Mouse (Mus musculus) embryonic facial prominence, embryonic 14.5 days (tissue): ENCODE data around the gene Prrc2b. TPM values are rescaled to one million over a fixed set of nuclear protein-coding genes. Genes with fewer than 3 reads are reported as not detected.

Experiments used
- ATAC-seq: fragments of 200-750 bp; cut with Nextera tagmentation; 2 replicates; pipeline ENCODE4 v1.8.0; 2017; ENCODE audit warnings: low read depth, moderate number of reproducible peaks, moderate TSS enrichment
- DNase-seq: peaks from one replicate; pipeline ENCODE4 v3.0.0-alpha.2; 2015; ENCODE audit warnings: low spot score
- H3K27ac ChIP-seq: fragments of 300-500 bp; sonication (generic); replicated peaks from 2 replicates; pipeline ENCODE4 v1.5.1; 2014; ENCODE audit warnings: low read depth, mild to moderate bottlenecking, low read length, moderate library complexity
- H3K27me3 ChIP-seq: fragments of 300-500 bp; sonication (generic); replicated peaks from 2 replicates; pipeline ENCODE4 v1.6.1; 2014; ENCODE audit warnings: low read length; ENCODE audit not compliant: control insufficient read depth, insufficient read depth
- H3K36me3 ChIP-seq: fragments of 300-500 bp; sonication (generic); 2 replicates; pipeline ENCODE4 v1.6.1; 2014; ENCODE audit warnings: low read length, mixed read lengths; ENCODE audit not compliant: control insufficient read depth, insufficient read depth
- H3K4me1 ChIP-seq: fragments of 300-500 bp; sonication (generic); 2 replicates; pipeline ENCODE4 v1.6.1; 2014; ENCODE audit warnings: antibody characterized with exemption, low read length; ENCODE audit not compliant: control insufficient read depth, insufficient read depth
- H3K4me2 ChIP-seq: fragments of 300-500 bp; sonication (generic); 2 replicates; pipeline ENCODE4 v1.6.1; 2014; ENCODE audit warnings: low read depth, mild to moderate bottlenecking, low read length, moderate library complexity, mixed read lengths
- H3K4me3 ChIP-seq: fragments of 300-500 bp; sonication (generic); 2 replicates; pipeline ENCODE4 v1.5.1; 2014; ENCODE audit warnings: low read depth, mild to moderate bottlenecking, low read length
- H3K9ac ChIP-seq: fragments of 300-500 bp; sonication (generic); 2 replicates; pipeline ENCODE4 v1.6.1; 2014; ENCODE audit warnings: low read depth, mild to moderate bottlenecking, low read length, moderate library complexity, mixed read lengths
- H3K9me3 ChIP-seq: fragments of 300-500 bp; sonication (generic); 2 replicates; pipeline ENCODE4 v1.6.1; 2016; ENCODE audit warnings: low read length; ENCODE audit not compliant: control insufficient read depth
- WGBS: fragments of 180-500 bp; shearing (Covaris S2); extraction: QIAGEN DNeasy Blood & Tissue Kit; methylation state at CpG from one replicate; pipeline ENCODE4 v1.1.7; 2014; 5-methylcytosine and 5-hydroxymethylcytosine counted together
- polyA plus RNA-seq: library from polyadenylated mRNA; unstranded; fragments of >200 nt; fragmentation: Nextera tagmentation; extraction: Ambion mirVana; gene quantifications from 2 replicates; pipeline ENCODE4 v1.2.1, GENCODE M21; 2014

Prrc2b gene
- polyA plus RNA-seq, result 63.0 and 66.0 TPM in 2 replicates

DNA sequence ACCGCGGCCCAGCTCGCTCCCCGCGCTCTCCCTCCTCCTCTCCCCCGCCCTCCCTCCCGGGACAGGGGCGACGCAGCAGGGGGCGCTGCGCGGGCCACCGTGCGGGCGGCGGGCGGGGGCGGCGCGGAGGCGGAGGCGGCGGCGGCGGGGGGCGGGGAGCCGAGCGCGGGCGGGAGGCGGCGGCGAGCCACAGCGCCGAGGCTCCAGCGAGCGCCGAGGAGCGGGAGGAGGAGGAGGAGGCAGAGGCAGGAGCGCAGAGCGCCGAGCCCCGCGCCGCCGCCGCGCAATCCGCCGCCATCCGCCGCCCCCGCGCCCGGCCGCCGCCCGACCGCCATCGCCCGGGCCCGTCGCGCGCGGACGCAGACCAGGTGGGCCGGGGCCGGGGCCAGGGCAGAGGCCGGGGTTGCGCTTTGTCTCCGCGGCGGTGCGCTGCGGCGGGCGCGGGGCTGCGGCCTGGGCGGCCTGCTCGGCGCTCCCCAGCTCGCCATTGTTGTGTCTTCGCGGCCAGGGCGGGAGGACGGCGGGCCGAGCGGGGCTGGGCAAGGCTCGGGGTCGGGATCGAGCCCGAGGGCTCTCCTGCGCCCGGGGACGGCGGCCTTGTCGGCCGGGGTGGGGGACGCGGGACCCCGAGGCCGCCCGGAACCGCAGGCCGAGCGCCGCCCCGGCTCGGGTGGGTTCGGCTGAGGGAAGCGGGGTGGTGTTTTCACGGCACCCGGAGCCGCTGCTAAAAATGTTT lies at the start of gene Prrc2b:
Gene Prrc2b, plus strand, starts transcription at position 159 of the 736 bp plus-strand sequence.
- peak within 1 kb of the TSS; percentile 88 for H3K4me3 ChIP-seq
- H3K9me3 ChIP-seq, result no peaks in the 10 kb centered on the region
- ATAC-seq, result peak; percentile 80
- no peaks in the 10 kb centered on the region for H3K36me3 ChIP-seq
- H3K27ac ChIP-seq, result peak within 1 kb of the TSS; percentile 99
- no peaks in the 10 kb centered on the region for H3K27me3 ChIP-seq
- WGBS, result under 1% methylated on average over 17 of the region's 117 CpGs
- peak; percentile 80 for DNase-seq
- H3K4me2 ChIP-seq, result peak within 1 kb of the TSS; percentile 96
- H3K9ac ChIP-seq, result peak within 1 kb of the TSS; percentile 100
- peaks cover 39% of the 10 kb centered on the region for H3K4me1 ChIP-seq

DNA sequence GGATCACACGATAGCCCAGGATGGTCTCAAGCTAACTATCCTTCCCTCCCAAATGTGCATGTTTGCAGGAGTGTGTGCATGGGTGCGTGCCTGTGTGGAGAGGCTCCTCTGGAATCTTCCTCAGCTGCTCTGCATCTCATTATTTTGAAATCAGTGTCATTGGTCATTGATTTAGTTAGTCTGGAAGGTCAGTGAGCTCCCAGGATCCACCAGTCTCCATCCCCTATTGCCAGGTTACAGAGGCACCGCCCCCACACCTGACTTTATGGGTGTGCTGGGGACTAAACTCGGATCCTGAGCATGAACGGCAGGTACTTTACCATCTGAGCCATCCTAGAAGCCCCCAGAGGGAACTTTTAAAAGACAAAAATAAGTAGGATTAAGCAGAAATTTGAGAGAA lies 47.9 kb upstream of the Prrc2b start:
- ATAC-seq (no peak), DNase-seq (no peak)
- no peaks in the 10 kb centered on the region for H3K36me3 ChIP-seq
- WGBS, result 50% methylated on average over 5 of the region's 5 CpGs
- H3K27me3 ChIP-seq, result no peaks in the 10 kb centered on the region
- H3K9ac ChIP-seq, result no peak overlapping the region
- no peaks in the 10 kb centered on the region for H3K4me1 ChIP-seq
- H3K4me2 ChIP-seq, result no peak overlapping the region
- no peak overlapping the region for H3K27ac ChIP-seq
- no peak overlapping the region for H3K4me3 ChIP-seq
- H3K9me3 ChIP-seq, result no peaks in the 10 kb centered on the region

DNA sequence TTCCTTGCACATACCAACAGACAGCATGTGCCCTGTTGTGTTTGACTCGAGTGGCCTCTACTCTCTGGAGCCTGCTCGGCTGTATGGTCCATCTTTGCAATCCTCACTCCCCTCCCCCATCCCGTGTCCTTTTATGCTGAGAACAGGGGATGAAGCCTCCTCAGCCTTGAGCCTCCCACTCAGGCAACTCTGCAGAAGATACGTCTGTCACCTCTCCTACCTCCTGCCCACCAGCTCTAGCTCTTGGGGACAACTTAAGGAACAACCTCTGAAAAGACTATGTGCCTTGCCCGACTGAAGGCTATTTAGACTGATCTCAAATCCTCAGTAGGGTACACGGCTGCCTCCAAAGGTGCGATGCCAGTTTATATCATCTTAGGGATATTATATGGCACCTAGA lies 47.3 kb upstream of the Prrc2b start:
- Histone ChIP-seq H3K27me3 (no peaks in the 10 kb centered on the region), H3K36me3 (no peaks in the 10 kb centered on the region), H3K27ac (no peak overlapping the region), H3K4me1 (no peaks in the 10 kb centered on the region), H3K9me3 (no peaks in the 10 kb centered on the region), H3K4me2 (no peak overlapping the region), H3K9ac (no peak overlapping the region), H3K4me3 (no peak overlapping the region)
- WGBS, result 67% methylated on average over 7 of the region's 7 CpGs
- DNase-seq (no peak), ATAC-seq (no peak)

DNA sequence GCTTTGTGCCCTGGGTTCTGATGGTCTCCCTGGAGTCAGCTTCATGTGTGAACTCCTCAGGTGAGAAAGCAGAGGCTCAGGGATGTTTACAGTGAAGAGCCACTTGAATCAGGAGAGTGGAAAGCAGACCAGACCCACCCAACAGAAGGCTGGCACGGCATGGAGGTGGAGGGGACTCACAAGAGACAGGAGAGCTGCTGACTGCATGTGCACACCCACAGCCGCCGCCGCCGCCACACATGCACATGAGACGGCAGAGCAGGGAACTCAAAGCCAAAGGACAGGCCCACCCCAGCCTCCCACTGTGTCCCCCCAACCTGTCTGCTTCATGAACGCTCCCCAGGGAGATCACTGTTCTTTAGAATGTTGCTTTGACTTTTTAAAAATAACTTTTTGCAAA lies 46.8 kb upstream of the Prrc2b start:
- no peak overlapping the region for H3K27ac ChIP-seq
- no peak overlapping the region for H3K4me2 ChIP-seq
- H3K9ac ChIP-seq, result no peak overlapping the region
- H3K27me3 ChIP-seq, result no peaks in the 10 kb centered on the region
- no peak for DNase-seq
- H3K36me3 ChIP-seq, result no peaks in the 10 kb centered on the region
- 69% methylated on average over 7 of the region's 7 CpGs for WGBS
- no peaks in the 10 kb centered on the region for H3K9me3 ChIP-seq
- no peaks in the 10 kb centered on the region for H3K4me1 ChIP-seq
- ATAC-seq, result no peak
- no peak overlapping the region for H3K4me3 ChIP-seq

DNA sequence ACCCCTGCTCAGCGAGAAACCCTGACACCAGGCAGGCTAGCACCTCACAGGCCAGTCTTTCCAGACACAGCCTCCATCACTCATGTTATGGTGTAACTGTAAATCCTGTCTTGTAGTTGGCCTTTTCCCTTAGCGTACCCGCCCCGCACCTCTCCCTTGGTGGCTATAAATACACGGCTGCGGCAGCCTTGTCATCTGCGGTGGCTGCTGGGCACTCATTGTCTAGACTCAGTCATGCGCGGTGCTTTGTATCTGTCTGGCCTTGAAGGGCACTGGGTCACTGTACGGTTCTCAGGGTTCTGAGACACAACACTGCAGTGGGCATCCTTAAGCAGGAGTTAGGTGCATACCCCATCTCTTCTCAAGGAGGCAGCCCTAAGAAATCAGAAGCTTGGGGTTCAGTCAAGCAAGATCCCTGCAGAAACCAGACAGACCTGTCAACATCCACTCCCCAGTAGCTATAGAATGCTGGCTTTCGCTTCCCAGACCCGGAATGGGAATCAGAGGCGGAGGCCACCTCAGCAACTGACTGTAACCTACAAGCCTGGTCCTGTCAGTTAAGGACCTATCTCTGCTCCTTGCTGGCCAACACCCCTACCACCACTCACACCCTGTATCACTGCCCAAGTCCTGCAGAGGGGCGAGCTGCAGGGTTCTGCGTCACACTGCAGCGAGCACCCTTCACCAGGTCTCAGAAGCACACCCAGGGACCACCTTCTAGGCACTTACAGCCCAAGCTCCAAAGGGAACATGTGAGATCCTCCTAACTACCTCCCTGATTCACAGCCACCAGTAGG lies 45.6 kb upstream of the Prrc2b start:
- 75% methylated on average over 16 of the region's 16 CpGs for WGBS
- no peak for DNase-seq
- H3K36me3 ChIP-seq, result no peaks in the 10 kb centered on the region

DNA sequence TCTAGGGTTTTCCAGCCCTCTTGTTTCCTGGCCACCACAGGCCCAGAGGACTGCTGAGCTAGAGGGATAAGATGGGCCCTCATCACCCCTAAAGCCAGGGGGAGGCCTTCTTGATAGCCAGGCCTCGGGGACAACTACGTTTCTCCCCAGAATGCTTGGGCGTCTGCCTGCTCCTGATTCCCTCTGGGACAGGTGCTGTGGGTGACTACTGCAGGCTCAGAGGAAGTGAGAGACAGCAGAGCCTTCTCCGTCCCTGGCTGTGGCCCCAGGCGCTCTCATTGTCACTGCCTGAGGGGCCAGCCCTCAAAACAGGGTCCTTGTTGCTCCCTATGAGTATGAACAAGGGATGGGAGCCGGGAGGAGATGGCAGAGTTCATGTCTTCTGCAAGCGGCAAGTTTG lies 45.0 kb upstream of the Prrc2b start:
- Histone ChIP-seq H3K4me2 (no peak overlapping the region), H3K27me3 (no peaks in the 10 kb centered on the region), H3K9me3 (no peaks in the 10 kb centered on the region), H3K27ac (no peak overlapping the region), H3K36me3 (no peaks in the 10 kb centered on the region), H3K4me3 (no peak overlapping the region), H3K4me1 (no peaks in the 10 kb centered on the region), H3K9ac (no peak overlapping the region)
- DNase-seq (no peak), ATAC-seq (no peak)
- WGBS, result 74% methylated on average over 6 of the region's 7 CpGs

More for the DNA sequence above, 45.6 kb upstream of the Prrc2b start:
- no peak for ATAC-seq
- Histone ChIP-seq H3K27ac (no peak overlapping the region), H3K9ac (no peak overlapping the region), H3K4me2 (no peak overlapping the region), H3K4me3 (no peak overlapping the region), H3K9me3 (no peaks in the 10 kb centered on the region), H3K27me3 (no peaks in the 10 kb centered on the region), H3K4me1 (no peaks in the 10 kb centered on the region)

DNA sequence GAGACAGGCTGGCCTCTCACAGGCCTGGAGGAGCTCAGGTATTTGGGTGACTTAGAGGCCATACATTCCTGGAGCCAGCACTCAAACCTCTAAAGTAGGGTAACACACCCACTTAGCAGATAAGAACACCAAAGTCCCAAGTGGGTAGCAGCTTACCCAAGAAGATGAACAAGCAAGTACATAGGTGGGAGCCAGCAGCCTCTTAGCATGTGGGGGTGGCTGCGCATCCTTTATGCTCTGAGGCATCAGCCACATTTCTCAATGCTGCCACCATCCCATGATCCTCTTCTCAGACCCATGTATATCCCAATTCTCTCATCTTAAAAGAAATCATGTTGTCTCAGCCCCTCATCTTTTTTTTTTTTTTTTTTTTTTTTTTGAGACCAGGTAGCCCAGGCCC lies 39.6 kb upstream of the Prrc2b start:
- H3K4me3 ChIP-seq, result no peak overlapping the region
- H3K27ac ChIP-seq, result no peak overlapping the region
- H3K4me1 ChIP-seq, result no peaks in the 10 kb centered on the region
- H3K36me3 ChIP-seq, result no peaks in the 10 kb centered on the region
- WGBS, result 91% methylated on average over 1 of the region's 1 CpGs
- no peak for DNase-seq
- no peak for ATAC-seq
- H3K9me3 ChIP-seq, result no peaks in the 10 kb centered on the region
- H3K9ac ChIP-seq, result no peak overlapping the region
- H3K4me2 ChIP-seq, result no peak overlapping the region
- no peaks in the 10 kb centered on the region for H3K27me3 ChIP-seq

DNA sequence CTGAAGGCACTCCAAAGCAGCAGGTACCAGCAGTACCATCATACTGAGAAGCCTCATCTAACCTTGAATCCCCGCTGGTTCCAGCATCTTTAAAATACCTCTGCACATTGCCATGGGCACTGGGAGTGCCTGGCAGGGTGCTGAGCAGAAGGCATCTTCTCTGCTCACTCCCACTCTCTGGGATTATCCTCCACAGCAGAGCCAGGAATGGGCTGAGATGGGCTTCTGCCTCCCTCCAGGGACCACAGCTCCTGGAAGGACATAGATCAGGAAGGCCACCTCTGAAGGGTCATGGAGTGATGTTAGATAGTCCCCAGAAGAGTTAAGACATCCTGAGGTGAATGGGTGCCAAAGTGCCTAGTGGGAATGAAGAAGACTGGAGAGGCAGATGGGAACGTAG lies 38.3 kb upstream of the Prrc2b start:
- DNase-seq, result no peak
- Histone ChIP-seq H3K27me3 (no peaks in the 10 kb centered on the region), H3K4me1 (no peaks in the 10 kb centered on the region), H3K27ac (no peak overlapping the region), H3K9ac (no peak overlapping the region), H3K9me3 (no peaks in the 10 kb centered on the region), H3K4me3 (no peak overlapping the region), H3K36me3 (no peaks in the 10 kb centered on the region), H3K4me2 (no peak overlapping the region)
- ATAC-seq, result no peak
- 82% methylated on average over 2 of the region's 2 CpGs for WGBS
